Mouse (Mus musculus) heart, embryonic 11.5 days (tissue): ENCODE results near the gene Gm5089. TPM values are rescaled to one million over a fixed set of nuclear protein-coding genes. Genes with fewer than 3 reads are reported as not detected.

Experiments used
- ATAC-seq: fragments of 200-750 bp; cut with Nextera tagmentation; replicated peaks from 2 replicates; pipeline ENCODE4 v1.8.0; 2017; ENCODE audit warnings: moderate library complexity; ENCODE audit not compliant: insufficient number of reproducible peaks, low FRiP score, low TSS enrichment
- H3K27ac ChIP-seq: fragments of 300-500 bp; sonication (generic); 2 replicates; pipeline ENCODE4 v1.5.1; 2014; ENCODE audit warnings: mild to moderate bottlenecking, low read depth, low read length
- H3K27me3 ChIP-seq: fragments of 300-500 bp; sonication (generic); 2 replicates; pipeline ENCODE4 v1.6.1; 2014; ENCODE audit warnings: mild to moderate bottlenecking, low read length, mixed read lengths; ENCODE audit not compliant: control insufficient read depth, insufficient read depth
- H3K36me3 ChIP-seq: fragments of 300-500 bp; sonication (generic); 2 replicates; pipeline ENCODE4 v1.6.1; 2014; ENCODE audit warnings: mild to moderate bottlenecking, low read length, moderate library complexity, mixed read lengths; ENCODE audit not compliant: control insufficient read depth, insufficient read depth
- H3K4me1 ChIP-seq: fragments of 300-500 bp; sonication (generic); 2 replicates; pipeline ENCODE4 v1.6.1; 2014; ENCODE audit warnings: low read length; ENCODE audit not compliant: control insufficient read depth, insufficient read depth
- H3K4me2 ChIP-seq: fragments of 300-500 bp; sonication (generic); 2 replicates; pipeline ENCODE4 v1.6.1; 2014; ENCODE audit warnings: mild to moderate bottlenecking, moderate library complexity
- H3K4me3 ChIP-seq: fragments of 300-500 bp; sonication (generic); 2 replicates; pipeline ENCODE4 v1.5.1; 2014; ENCODE audit warnings: low read depth, low read length
- H3K9ac ChIP-seq: fragments of 300-500 bp; sonication (generic); 2 replicates; pipeline ENCODE4 v1.6.1; 2014; ENCODE audit warnings: mild to moderate bottlenecking, low read depth, low read length, moderate library complexity
- H3K9me3 ChIP-seq: fragments of 300-500 bp; sonication (generic); replicated peaks from 2 replicates; pipeline ENCODE4 v1.6.1; 2016; ENCODE audit warnings: low read length; ENCODE audit not compliant: control insufficient read depth
- WGBS: fragments of 180-500 bp; shearing (Covaris S2); extraction: QIAGEN DNeasy Blood & Tissue Kit; methylation state at CpG from one replicate; pipeline ENCODE4 v1.1.7; 2014; ENCODE audit not compliant: insufficient replicate concordance; 5-methylcytosine and 5-hydroxymethylcytosine counted together
- polyA plus RNA-seq: library from polyadenylated mRNA; unstranded; fragments of >200 nt; fragmentation: Nextera tagmentation; extraction: Ambion mirVana; gene quantifications from 2 replicates; pipeline ENCODE4 v1.2.1, GENCODE M21; 2014

Gm5089 gene
- polyA plus RNA-seq, 1 experiment from 2014 or later = not detected

- Histone ChIP-seq H3K4me2 (no peak overlapping the region), H3K4me3 (no peak overlapping the region), H3K9ac (no peak overlapping the region), H3K4me1 (peaks cover 15% of the 10 kb centered on the region), H3K36me3 (no peaks in the 10 kb centered on the region), H3K27me3 (peaks cover 97% of the 10 kb centered on the region), H3K27ac (no peak overlapping the region), H3K9me3 (no peaks in the 10 kb centered on the region)
- ATAC-seq = no peak
- WGBS = 8% methylated on average over 2 of the region's 2 CpGs
Observed at GRCm38 (mm10) chr14:122480355-122480754, 29.4 kb upstream of the Gm5089 start.

DNA sequence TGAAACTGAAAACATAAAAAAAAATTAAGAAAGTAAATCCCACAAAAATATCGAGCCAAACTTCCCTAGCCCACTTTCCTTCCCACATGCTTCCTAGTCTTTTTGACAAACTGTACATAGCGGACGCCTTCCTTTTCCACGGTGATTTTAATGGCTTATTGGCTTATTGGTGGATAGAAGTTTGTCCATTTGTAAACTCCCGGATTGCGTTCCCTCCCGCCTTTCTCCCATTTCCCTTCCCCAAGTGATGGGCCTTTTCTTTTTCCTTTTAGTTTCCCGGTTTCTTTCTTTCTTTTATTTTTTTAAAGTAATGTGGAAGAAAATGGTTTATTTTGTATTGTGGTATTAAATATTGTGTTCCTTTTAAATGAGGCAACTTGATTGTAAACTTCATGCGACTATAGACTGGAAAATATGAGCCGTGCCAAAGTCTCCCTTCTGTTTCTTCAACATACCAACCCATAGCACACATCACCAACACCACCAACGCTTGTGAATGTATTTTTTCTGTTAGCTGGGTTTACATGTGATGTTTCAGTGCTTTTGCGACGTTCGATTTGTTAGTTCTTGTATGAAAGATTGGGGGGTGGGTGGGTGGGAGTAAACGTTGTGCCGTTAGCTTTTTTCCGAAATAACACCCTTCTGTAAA lies 28.7 kb upstream of the Gm5089 start:
- WGBS = 29% methylated on average over 17 of the region's 17 CpGs
- Histone ChIP-seq H3K4me3 (no peak overlapping the region), H3K9me3 (no peaks in the 10 kb centered on the region), H3K27ac (no peak overlapping the region), H3K4me1 (peaks cover 22% of the 10 kb centered on the region), H3K27me3 (peaks cover 97% of the 10 kb centered on the region), H3K36me3 (no peaks in the 10 kb centered on the region), H3K4me2 (no peak overlapping the region), H3K9ac (no peak overlapping the region)
- no peak for ATAC-seq

DNA sequence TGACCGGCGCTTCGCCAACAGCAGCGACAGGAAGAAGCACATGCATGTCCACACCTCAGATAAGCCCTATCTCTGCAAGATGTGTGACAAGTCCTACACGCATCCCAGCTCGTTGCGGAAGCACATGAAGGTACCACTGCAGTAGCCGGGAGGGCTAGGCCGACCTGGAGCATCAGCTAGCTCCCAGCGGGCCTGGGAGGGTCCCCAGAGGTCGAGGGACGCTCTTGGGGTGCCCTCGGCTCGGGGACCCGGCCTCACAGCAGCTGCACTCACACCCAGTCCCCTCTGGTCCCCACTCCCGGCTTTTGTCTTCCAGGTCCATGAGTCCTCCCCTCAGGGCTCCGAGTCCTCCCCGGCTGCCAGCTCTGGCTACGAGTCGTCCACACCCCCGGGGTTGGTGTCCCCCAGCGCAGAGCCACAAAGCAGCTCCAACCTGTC lies 27.7 kb upstream of the Gm5089 start:
- peak overlapping the region; percentile 46 for H3K4me2 ChIP-seq
- 0% methylated on average over 22 of the region's 22 CpGs for WGBS
- no peak overlapping the region for H3K9ac ChIP-seq
- no peak for ATAC-seq
- peaks cover 22% of the 10 kb centered on the region for H3K4me1 ChIP-seq
- peak overlapping the region; percentile 22 for H3K4me3 ChIP-seq
- no peaks in the 10 kb centered on the region for H3K9me3 ChIP-seq
- no peak overlapping the region for H3K27ac ChIP-seq
- H3K36me3 ChIP-seq = no peaks in the 10 kb centered on the region
- H3K27me3 ChIP-seq = peaks cover 97% of the 10 kb centered on the region

DNA sequence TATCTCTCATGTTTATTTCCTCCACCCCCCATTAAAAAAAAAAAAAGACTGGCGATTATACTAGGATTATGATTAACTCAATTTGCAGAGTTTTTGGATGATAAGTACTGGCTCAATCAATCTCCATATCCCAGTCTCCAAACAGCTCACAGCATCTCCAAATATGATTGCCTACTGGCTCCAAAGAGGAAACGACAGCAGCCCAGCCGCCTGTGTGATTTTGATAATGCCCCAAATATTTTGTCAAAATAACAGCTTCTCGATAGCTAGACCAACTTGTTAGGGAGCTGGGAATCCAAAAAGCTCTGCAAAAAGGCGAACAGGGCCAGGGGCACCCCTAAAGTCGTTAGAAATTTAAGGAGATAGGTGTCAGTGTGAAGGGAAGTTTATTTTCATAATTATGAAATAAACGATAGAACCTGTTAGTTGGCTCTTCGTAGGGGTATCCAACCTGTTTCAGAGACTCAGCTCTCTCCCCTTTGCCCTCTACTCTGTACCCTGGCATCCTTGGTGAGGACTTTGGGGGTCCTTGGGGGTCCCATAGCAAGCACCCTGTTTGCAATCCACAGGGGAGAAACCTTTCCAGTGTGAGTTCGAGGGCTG lies 27.2 kb upstream of the Gm5089 start:
- ATAC-seq = no peak
- Histone ChIP-seq H3K4me1 (peaks cover 22% of the 10 kb centered on the region), H3K9ac (no peak overlapping the region), H3K27ac (no peak overlapping the region), H3K4me3 (no peak overlapping the region; the same call in 1 of the 2 replicates), H3K36me3 (no peaks in the 10 kb centered on the region), H3K9me3 (no peaks in the 10 kb centered on the region), H3K27me3 (peaks cover 97% of the 10 kb centered on the region), H3K4me2 (no peak overlapping the region)
- WGBS = 2% methylated on average over 9 of the region's 9 CpGs

- Histone ChIP-seq H3K4me2 (no peak overlapping the region), H3K9ac (no peak overlapping the region), H3K36me3 (no peaks in the 10 kb centered on the region), H3K4me1 (peaks cover 22% of the 10 kb centered on the region), H3K4me3 (no peak overlapping the region), H3K27ac (no peak overlapping the region), H3K27me3 (peaks cover 97% of the 10 kb centered on the region), H3K9me3 (no peaks in the 10 kb centered on the region)
- under 1% methylated on average over 20 of the region's 20 CpGs for WGBS
- ATAC-seq = no peak
Observed at GRCm38 (mm10) chr14:122477261-122477671, 26.4 kb upstream of the Gm5089 start.

GRCm38 (mm10) chr14:122476822-122477215 lies 25.9 kb upstream of the Gm5089 start:
- Histone ChIP-seq H3K9ac (no peak overlapping the region), H3K36me3 (no peaks in the 10 kb centered on the region), H3K4me3 (no peak overlapping the region), H3K9me3 (no peaks in the 10 kb centered on the region), H3K27ac (no peak overlapping the region), H3K27me3 (peaks cover 95% of the 10 kb centered on the region), H3K4me1 (peaks cover 22% of the 10 kb centered on the region), H3K4me2 (no peak overlapping the region)
- WGBS = 0% methylated on average over 18 of the region's 18 CpGs
- ATAC-seq = no peak

GRCm38 (mm10) chr14:122476041-122476821 lies 25.3 kb upstream of the Gm5089 start:
- ATAC-seq = no peak; the same call in 1 of the 2 replicates
- Histone ChIP-seq H3K4me1 (peaks cover 22% of the 10 kb centered on the region), H3K27ac (no peak overlapping the region), H3K9me3 (no peaks in the 10 kb centered on the region), H3K9ac (no peak overlapping the region), H3K27me3 (peaks cover 95% of the 10 kb centered on the region), H3K4me2 (peak overlapping the region; percentile 82), H3K4me3 (peak overlapping the region; percentile 44), H3K36me3 (no peaks in the 10 kb centered on the region)
- WGBS = under 1% methylated on average over 62 of the region's 62 CpGs

- H3K4me2 ChIP-seq = peak overlapping the region; percentile 82
- H3K27me3 ChIP-seq = peaks cover 95% of the 10 kb centered on the region
- H3K9me3 ChIP-seq = no peaks in the 10 kb centered on the region
- H3K4me1 ChIP-seq = peaks cover 22% of the 10 kb centered on the region
- H3K36me3 ChIP-seq = no peaks in the 10 kb centered on the region
- H3K27ac ChIP-seq = no peak overlapping the region
- peak overlapping the region; percentile 44 for H3K4me3 ChIP-seq
- ATAC-seq = no peak
- no peak overlapping the region for H3K9ac ChIP-seq
- WGBS = under 1% methylated on average over 64 of the region's 65 CpGs
Observed at GRCm38 (mm10) chr14:122475557-122476040, 24.7 kb upstream of the Gm5089 start.
